Mouse (Mus musculus) left cerebral cortex, postnatal 36 days (tissue): ENCODE results near the gene Tagln3. TPM values are rescaled to one million over a fixed set of nuclear protein-coding genes. Genes with fewer than 3 reads are reported as not detected.
A peak's percentile ranks its signal among the peaks of the same experiment; 100 is the strongest.

Experiments
- DNase-seq, 2 experiments: peaks; one replicate each; pipeline ENCODE4 v3.0.0; 2021 to 2022; ENCODE audit warnings: low spot score in 2 of 2, mixed read lengths in 1 of 2
- intact Hi-C: fragments of 180-260 bp; cut with DNase I; formaldehyde crosslinking; loops from one replicate; pipeline ENCODE4 v1.15.1; 2025
- total RNA-seq, 2 experiments: library from RNA; stranded (reverse); gene quantifications; 2 replicates each; pipeline ENCODE4 v1.2.3; 2021

Tagln3 gene
- 100 to 1,000 TPM; 301 to 357 TPM for total RNA-seq

GRCm38 (mm10) chr16:45724061-45724741 is at the start of gene Tagln3:
Tagln3 (minus strand) TSS chr16:45724608.
- peak; percentile 83 to 84 for DNase-seq

GRCm38 (mm10) chr16:45770914-45771313 is 46.5 kb upstream of the Tagln3 start:
- intact Hi-C loops = no loop called here
- DNase-seq = no peak

More at GRCm38 (mm10) chr16:45724061-45724741, at the start of gene Tagln3:
- intact Hi-C loops = loop anchor here (5.0 kb wide), 1 partner anchor 37 kb away; no protein-coding TSS in a partner anchor

- intact Hi-C loops = no loop called here
- no peak for DNase-seq
Observed at GRCm38 (mm10) chr16:45767853-45768640, 43.6 kb upstream of the Tagln3 start.

- intact Hi-C loops = no loop called here
- DNase-seq = no peak
Observed at GRCm38 (mm10) chr16:45767434-45767833, 43.0 kb upstream of the Tagln3 start.

- intact Hi-C loops = no loop called here
- DNase-seq = no peak
Observed at GRCm38 (mm10) chr16:45765801-45766494, 41.5 kb upstream of the Tagln3 start.

- no peak for DNase-seq
- intact Hi-C loops = no loop called here
Observed at GRCm38 (mm10) chr16:45765102-45765501, 40.7 kb upstream of the Tagln3 start.

GRCm38 (mm10) chr16:45762859-45763505 is 38.6 kb upstream of the Tagln3 start:
- DNase-seq = no peak
- intact Hi-C loops = no loop called here

- DNase-seq = no peak
- intact Hi-C loops = no loop called here
Observed at GRCm38 (mm10) chr16:45761425-45761824, 37.0 kb upstream of the Tagln3 start.

GRCm38 (mm10) chr16:45758726-45759269 is 34.4 kb upstream of the Tagln3 start:
- no peak for DNase-seq
- intact Hi-C loops = loop anchor here (5.0 kb wide), 3 partner anchors 59 to 264 kb away; no protein-coding TSS in a partner anchor

GRCm38 (mm10) chr16:45757421-45758078 is 33.1 kb upstream of the Tagln3 start:
- intact Hi-C loops = loop anchor here (5.0 kb wide), 3 partner anchors 60 to 265 kb away; no protein-coding TSS in a partner anchor
- no peak for DNase-seq

GRCm38 (mm10) chr16:45756855-45757254 is 32.4 kb upstream of the Tagln3 start:
- DNase-seq = no peak
- intact Hi-C loops = loop anchor here (5.0 kb wide), 3 partner anchors 60 to 265 kb away; no protein-coding TSS in a partner anchor

- intact Hi-C loops = no loop called here
- DNase-seq = no peak
Observed at GRCm38 (mm10) chr16:45743591-45744144, 19.3 kb upstream of the Tagln3 start.

GRCm38 (mm10) chr16:45742615-45743476 is 18.4 kb upstream of the Tagln3 start, which contains the start of gene Abhd10:
Abhd10 (minus strand) TSS chr16:45742955.
- intact Hi-C loops = no loop called here
- peak; percentile 94 to 95 for DNase-seq

GRCm38 (mm10) chr16:45737880-45738279 is 13.5 kb upstream of the Tagln3 start:
- no peak for DNase-seq
- intact Hi-C loops = no loop called here

GRCm38 (mm10) chr16:45736724-45737123 is 12.3 kb upstream of the Tagln3 start:
- DNase-seq = no peak
- intact Hi-C loops = no loop called here

GRCm38 (mm10) chr16:45729163-45729562 is 4.8 kb upstream of the Tagln3 start:
- intact Hi-C loops = no loop called here
- no peak for DNase-seq

GRCm38 (mm10) chr16:45724742-45725102 is 314 bp upstream of the Tagln3 start:
- no peak for DNase-seq
- intact Hi-C loops = loop anchor here (5.0 kb wide), 1 partner anchor 37 kb away; no protein-coding TSS in a partner anchor
